Mouse (Mus musculus) gastrocnemius, adult 18-20 months (tissue): ENCODE measurements around the gene Gtf2e1. TPM values are rescaled to one million over a fixed set of nuclear protein-coding genes. Genes with fewer than 3 reads are reported as not detected.

ENCODE experiments used
- DNase-seq: peaks from one replicate; pipeline ENCODE4 v3.0.0; 2021; ENCODE audit warnings: low spot score
- long read RNA-seq, 2 experiments: library from polyadenylated mRNA; stranded (forward); transcript quantifications; one replicate each; pipeline ENCODE4 v2.0.0; 2021
- total RNA-seq, 2 experiments: library from RNA; stranded (reverse); gene quantifications; 2 replicates each; pipeline ENCODE4 v1.2.3; 2021

The Gtf2e1 gene
- 10 to 100 TPM; 10.6 to 14.4 TPM for total RNA-seq
- long read RNA-seq, experiment 1, transcript Gtf2e1-201 (5 exons, 3,084 nt) = major isoform, 17 of 27 reads
- long read RNA-seq, experiment 1, partial matches to known transcripts = 5 of 27 reads
- long read RNA-seq, experiment 1, other reads (novel, unspliced or antisense) = 5 of 27 reads
- long read RNA-seq, experiment 2, transcript Gtf2e1-201 (5 exons, 3,084 nt) = major isoform, 12 of 17 reads
- long read RNA-seq, experiment 2, partial matches to known transcripts = 3 of 17 reads
- long read RNA-seq, experiment 2, other reads (novel, unspliced or antisense) = 2 of 17 reads

DNA sequence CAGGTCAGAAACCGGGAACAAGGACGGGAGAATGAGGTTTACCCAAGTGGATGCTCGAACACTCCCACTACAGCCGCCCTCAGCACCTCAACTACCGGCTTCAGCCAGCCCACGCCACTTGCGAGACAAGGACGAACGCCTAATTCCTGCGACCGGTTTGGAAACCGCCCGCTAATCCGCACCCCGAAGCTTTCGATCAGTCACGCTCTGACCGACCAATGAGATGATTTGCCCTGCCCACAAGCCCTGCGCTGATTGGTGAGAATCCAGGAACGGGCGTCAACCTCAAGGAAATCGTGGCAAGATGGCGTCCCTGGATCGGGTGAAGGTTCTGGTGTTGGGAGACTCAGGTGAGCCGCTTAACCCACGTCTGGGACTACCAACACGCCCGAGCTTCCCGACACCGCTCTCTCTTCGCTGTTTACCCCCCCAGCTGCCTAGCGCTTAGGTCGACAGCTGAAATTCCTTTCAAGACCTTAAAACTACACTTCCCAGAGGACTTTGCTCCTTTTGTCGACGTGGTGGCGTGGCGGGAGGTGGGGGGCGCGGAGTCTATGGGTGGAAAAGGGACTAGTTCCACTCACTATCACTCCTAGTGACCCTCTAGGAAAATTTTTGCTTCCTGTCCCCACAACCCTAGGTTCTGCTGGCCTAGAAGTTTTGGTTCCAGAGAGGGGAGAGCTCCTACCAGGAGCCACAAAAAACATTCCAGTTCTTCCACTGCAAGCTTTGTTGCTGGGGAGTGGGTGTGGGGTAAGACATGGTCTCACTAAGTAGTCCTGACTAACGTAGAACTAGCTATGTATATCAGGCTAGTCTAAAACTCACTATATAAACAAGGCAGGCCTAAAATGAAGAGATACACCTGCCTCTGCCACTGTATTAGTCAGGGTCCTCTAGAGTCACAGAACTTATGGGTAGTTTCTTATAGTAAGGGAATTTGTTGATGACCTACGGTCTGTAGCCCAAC, at the start of gene Gtf2e1, which contains the start of gene Rabl3:
TSS of gene Gtf2e1 (minus strand) at position 179 of the 970 bp plus-strand sequence.
TSS of gene Rabl3 (plus strand) at position 275 of the 970 bp plus-strand sequence.
- DNase-seq = peak; percentile 99

DNA sequence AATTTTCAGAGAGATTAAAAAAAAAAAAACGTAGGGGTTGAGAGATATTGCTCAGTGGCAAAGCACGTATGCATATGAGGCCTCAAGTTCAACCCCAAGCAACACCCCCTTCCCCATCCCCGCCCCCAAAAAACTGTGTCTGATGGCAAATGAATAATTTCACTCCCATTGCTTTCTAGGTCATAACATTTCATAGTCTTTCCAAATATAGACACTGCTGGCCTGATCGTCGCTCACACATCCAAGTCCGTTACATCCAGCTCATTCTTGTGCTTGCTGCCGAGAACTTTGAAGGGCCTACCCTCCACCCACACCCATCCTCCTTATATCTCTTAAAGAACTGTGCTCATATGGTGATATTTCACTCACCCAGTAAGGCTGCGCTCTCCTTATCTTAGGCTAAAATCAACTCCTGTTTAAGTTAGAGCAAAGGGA, 45.6 kb upstream of the Gtf2e1 start:
- DNase-seq = no peak

DNA sequence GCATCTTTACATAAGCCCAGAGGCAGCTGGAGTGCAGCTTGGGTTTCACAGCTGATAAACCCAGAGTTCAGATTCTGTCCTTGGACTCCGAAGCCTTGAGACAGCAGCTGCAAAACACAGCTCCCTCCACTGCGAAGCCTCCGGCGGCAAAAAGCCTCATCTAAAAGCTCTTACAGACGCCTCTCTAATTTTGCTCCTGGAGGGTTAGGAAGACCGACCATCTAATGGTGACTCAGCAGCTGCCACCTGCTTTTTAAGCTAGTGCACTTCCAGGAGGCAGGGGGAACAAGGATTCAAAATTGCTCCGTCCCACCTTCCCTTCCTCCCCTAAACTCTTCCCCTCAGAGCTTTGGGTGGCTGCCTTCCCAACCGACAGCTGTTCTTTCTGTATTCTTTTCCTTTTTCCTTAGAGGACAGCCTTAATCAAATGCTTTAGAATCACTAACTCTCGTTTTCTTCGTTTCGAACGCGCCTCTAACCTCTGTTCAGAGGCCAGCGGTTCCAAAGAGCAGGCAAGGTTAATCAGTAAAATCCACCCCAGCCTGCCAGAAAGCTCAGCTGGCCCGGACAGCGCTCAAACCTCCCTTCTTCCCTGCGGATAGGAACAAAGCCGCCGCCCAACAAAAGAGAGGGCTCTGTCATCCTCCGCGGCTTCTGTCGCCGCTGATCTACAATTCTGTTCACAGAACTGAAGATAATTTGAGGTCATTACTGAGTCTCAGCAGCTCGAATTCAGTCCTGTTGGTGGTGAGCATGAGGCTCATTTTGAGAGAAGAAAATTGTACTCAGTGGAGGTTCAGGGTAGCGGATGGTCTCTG, 44.8 kb upstream of the Gtf2e1 start:
- DNase-seq = peak; percentile 16

DNA sequence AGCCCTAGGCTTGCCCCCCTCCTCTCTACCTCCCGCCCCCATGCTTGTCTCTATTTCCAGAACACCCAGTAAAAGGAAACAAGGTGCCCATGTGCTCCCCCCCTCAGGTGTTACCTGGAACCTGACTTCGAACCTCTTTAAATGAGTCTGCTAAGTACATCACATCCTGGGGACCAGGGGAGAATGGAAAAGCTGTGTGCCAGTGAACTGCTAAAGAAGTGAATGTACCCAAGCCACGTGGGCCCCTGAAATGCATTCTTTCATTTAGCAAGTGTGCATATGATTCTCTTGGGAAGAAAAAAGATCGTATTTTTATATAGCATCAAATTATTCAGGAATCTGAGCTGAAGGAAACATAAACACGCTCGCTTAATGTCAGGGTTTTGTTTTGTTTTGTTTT, 44.2 kb upstream of the Gtf2e1 start:
- DNase-seq = no peak

DNA sequence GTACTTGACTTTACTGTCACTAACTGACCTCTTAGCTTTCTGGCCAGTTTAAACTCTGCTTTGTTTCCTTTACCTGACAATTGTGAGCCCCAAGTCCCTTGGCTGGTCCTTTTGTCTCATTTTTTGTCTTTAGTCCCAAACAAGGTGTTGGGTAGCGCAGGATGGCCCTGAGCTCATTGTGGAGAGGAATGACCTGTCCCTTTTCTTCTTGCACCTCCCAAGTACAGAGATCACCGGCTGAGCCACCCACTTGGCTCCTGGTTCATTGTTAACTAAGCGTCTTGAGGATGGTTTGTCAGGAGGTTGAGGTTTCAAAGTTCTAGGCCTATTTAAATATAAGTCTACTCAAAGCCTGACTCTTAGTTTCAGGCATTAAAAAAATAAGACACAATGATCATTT, 43.7 kb upstream of the Gtf2e1 start:
- no peak for DNase-seq

DNA sequence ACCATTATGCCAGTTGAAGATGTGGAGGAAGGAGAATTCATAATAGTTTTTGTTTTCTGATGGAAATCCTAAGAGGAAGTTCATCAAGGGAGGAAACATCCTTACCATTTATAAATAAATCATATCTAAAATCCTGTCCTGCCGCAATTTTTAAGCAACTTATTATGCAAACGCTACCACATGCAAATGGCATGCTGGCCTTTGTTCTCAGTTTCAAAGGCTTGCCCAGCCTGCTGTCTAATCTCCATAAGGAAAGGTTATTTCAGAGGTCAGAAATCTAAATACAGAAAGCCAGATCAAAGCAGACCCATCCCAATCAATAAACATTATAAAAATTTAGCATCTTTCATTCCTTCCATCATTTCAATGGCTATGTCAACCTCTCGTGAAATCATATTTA, 42.3 kb upstream of the Gtf2e1 start:
- no peak for DNase-seq

DNA sequence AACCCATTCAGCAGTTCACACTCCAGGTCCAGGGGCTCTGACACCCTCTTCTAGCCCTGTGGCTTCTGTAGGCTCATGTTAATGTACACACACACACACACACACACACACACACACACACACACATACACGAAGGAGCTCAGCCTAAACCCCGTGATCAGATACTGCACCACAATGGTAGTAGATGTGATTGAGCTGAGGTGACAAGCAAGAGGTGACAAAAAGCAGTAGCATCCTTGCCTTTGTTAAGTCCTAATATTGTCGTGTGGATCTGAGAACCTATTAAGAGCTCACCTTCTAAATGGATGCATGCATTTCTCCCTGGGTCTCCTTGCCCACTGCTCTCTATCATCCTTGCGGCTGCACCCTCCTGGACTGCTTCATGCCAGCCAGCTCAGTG, 41.1 kb upstream of the Gtf2e1 start:
- no peak for DNase-seq

DNA sequence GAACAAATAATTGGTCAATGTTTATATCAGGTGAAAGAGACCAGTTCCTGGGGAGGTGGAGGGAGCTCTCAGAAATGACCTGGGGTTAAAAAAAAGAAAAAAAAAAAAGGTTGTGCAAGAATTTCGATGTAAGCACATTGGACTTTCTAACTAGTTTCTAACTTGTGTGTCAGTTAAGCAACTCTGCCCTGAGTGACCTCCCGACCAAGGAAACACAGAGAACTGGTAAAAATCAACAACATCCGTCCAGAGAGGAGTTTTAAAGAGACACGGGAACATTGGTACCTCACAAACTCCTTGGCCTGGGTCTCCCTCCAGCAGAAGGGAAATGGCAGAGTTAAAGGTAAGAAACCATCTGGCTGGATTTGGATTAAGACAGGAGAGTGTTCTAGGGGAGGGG, 40.4 kb upstream of the Gtf2e1 start, which contains the start of gene Hgd:
TSS of gene Hgd (plus strand) at position 160 of the 400 bp plus-strand sequence.
- DNase-seq = no peak

DNA sequence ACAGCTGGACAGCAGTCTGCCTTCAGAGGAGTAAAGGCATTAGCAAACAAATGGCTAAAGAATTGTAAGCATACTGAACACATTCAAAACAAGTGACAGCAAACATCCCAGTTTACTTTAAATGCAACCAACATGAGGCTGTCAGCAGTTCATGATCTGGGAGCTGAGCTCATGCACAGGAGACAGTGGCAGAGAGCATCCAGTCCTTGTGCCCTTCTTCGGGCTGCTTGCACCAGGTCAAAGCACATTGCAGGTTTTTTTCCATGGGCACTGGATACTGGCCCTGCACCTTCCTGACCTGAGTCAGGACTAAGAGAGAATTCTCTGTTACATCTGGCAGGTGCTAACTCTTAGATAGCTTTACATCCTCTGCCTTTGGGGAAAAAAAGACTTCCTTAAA, 40.0 kb upstream of the Gtf2e1 start:
- no peak for DNase-seq

DNA sequence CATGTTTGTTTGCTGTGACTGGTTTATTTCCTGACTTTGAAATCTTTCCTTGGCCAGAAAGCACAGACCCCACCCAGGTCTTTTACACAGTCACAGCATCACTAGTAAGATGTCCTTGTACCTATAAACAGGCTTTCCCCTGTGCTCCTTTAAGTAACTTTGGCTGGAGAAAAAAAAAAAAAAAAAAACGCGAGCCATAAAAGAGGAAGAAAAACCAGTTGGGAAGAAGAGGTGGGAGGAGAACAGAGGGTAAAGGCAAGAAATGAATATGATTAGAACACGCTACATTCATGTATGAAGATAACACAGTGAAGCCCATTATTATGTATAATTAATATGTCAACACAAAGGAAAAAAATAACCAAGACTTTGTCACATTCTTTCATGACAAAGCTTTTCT, 35.7 kb upstream of the Gtf2e1 start:
- DNase-seq = no peak

DNA sequence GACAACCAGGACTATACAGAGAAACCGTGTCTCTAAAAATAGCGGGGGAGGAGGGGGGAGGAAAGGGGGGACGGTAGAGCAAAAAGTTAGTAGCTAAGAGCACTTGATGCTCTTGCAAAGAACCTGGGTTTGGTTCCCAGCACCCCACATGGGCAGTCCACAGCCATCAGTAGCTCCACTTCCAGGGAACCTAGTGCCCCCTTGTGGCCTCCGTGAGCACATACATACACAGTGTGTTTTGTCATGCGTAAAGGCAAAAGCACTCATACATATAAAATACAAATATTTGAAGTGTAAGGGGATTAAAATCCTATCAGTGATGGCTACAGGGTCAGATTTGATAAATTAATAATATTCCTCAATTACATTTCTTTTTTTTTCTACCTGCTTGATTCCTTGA, 33.5 kb upstream of the Gtf2e1 start:
- no peak for DNase-seq

DNA sequence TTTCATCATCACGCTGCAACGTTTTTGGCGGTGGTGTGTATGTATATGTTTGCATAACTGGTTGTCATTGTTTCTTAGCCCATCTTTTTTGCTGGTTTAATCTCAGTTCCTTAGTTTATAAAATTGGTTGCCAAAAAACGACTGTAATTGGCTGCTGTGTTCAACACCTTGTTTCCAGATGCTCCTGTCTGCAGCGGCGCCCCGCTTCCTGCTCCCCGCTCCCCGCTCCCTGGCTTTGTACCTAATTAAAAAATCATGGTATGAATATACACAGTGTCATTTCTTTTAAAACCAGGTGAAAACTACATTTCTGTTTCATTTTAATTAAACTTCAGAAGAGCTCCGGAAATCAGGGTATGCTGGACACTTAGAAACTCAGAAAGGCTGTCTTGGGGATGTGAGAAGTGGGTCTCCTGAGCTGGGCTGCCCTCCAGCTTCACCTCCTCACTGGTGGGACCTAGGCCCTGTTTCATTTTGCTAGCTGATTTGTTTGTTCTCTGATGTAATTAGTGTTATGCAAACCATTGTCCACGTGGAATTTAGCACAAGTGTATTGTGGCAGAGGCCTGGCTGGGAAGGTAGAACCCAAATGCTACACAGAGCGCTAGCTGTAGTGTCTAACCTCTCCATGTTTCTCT, 32.6 kb upstream of the Gtf2e1 start:
- no peak for DNase-seq

DNA sequence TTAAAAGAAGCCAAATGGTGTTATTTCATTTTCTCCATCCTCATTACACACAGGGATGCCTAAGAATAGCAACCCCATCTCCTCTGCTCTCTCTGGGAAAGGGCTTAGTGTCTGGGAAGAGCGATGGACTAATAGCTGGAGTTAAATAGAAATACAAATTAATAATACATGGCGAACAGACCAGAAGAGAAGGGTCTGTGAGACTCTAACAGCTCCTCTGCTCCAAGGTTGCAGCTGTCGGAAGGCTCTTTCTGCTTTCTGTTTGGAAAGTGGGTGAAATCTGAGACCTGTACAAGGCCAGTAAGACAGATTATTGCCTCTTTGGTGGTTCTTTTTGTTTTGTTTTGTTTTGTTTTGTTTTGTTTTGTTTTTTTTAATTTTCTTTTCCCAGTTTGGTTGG, 32.0 kb upstream of the Gtf2e1 start:
- DNase-seq = no peak

DNA sequence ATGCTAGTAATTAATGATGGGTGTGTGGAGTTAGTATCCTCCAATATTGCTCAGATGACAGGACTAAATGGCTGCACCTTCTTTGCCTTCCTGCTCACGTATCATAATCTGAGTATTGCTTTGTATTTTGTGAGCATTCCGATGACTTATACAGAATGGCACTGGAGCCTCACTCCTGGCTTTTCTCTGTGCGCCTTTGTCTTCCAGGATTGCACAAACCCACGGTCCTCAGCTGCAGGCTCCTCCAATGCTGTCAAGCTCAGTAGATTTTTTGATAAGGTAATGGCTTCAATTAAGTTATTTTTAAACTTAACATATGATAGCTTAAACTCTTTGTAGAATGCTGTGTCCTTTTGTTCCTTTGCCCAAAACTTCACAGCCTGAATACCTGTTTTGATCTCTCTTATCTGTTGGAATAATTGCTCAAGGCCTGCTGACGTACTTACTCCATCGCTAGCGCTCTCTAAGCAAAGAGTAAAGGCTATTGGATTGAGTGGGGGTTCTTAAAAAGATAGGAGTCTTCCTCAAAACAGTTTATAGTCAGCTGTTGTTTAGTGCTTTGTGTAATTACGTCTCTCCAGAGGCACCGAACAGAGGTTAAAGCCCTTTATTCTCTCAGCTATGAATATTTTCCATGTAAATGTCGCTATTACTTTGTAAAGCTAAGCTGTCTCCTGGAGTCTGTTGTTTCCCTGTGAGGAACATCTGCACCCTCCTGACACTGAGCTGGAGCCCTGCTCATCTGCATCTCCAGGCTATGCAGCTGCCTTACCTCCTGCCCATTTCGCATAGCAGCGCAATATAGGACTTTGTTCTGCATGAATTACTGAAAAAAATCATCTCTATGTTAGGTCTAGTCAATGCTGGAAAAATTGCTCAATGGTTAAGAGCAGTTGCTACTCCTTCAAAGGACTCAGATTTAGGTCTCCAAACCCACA, 27.8 kb upstream of the Gtf2e1 start:
- no peak for DNase-seq

DNA sequence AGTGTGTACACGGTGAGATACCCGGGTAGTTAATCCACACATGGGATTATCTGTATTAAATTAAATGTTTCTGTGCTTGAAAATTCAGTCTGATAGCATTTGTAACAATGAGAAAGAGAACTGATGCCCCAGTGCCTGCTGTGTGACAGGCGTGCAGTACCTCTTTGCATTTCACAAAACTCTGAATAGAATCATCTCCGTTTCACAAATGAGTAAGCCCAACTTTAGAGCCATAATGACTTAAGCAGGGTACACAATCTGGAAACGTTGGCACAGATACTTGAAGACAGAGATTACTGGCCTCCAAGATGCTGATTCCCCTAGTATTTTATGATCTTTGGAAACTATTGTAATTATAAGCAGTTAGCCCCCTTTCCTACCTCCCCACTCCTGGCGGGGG, 26.5 kb upstream of the Gtf2e1 start:
- DNase-seq = no peak

DNA sequence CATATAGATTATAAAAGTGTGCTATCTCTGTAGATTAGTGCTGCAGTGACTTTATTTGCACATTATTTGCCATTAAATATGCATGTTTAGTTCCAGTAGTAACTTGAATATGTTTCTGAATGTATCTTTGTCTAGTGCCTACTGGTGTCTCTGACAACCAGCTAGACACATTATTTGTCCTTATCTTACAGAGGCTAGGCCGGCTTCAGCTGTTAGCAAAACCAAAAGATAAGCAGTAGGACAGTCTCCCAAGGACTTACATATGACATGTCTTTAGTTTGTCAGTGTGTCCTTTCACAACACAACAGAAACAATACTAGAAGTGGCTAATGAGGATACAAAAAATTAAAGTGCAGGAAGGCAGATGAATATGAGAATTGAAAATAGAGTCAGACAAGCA, 25.5 kb upstream of the Gtf2e1 start:
- DNase-seq = no peak

DNA sequence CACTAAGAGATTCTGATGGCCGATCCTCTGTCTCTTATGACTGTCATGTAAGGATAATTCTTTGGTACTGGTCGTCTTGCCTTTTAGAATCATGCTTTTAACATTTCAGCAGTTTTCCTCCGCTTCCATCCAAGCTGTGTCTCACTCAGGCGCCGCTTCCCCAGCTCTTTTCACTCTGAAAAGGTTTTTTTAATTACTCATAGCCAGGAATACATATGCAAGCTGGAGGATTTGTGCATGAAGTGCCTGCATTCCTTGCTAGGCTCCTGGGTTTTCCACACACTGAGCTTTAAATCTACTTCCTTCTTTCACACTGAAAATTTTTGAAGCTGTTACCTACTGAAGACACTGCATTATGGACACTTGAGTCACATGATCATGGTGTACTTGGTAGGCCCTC, 23.4 kb upstream of the Gtf2e1 start:
- no peak for DNase-seq

DNA sequence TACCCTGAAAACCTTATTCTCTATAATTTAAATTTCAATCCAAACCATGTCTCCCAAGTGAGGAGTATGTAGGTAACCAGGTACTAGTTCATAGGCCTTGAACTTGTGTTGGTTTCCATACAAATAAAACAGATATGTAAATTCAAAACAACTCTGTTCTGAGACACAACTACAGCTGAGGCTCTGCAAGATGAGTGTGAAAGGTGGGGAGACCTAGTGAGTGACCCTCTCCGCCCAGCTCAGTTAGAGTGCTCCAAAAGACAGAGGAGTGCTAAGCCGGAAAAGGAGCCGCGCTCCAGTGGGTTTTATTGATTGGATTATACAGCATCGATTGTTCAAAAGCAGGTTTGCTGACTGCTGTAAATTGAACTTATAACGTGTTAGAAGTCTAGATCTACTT, 22.8 kb upstream of the Gtf2e1 start:
- DNase-seq = no peak

DNA sequence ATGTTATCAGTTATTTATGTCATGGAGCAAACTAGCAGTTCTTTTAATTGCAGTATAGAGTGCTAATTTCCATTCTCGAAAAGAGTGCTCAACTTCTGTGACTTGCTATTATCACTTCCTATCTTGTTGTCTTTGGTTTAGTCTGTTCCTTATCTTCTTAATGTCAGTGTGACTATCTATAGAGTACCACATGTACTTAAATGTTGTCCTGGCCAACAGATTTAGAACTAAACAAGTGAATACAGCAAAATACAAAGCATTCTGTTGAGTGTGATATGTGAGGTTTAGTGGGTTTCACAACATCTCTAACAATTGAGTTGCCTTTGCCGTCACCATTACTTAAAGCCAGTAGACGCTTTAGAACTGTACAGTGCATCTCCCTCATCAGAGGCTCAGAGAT, 13.2 kb upstream of the Gtf2e1 start:
- no peak for DNase-seq

DNA sequence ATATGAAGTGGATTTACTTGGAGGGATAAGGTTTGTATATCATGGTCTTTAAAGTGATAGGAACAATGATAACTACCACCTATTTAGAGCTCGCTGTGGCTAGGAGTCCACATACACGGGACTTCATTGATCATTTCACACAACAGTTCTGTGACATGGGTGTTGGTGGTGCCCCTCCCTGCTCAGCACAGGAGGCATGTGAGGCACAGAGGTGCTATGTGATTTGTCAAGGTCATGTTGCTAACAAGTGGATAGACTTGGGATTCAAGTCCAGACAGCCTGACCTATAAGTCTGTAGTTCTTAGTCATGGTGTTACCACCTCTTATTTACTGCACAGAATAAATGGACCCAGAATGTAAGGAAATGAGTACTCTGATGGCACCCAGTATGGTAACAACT, 11.4 kb upstream of the Gtf2e1 start:
- no peak for DNase-seq
